Mouse (Mus musculus): ENCODE data around the gene Sppl3.
A peak's percentile ranks its signal among the peaks of the same experiment; 100 is the strongest.

Sppl3 gene

GRCm38 (mm10) chr5:115007768-115008167 lies 3.2 kb upstream of the Sppl3 start:
- H3K36me3 ChIP-seq (ENCODE audit: insufficient read depth, low read length), result no peaks in the 10 kb centered on the region
- no peaks in the 10 kb centered on the region for H3K9me3 ChIP-seq (ENCODE audit: low read length)
- H3K27me3 ChIP-seq (ENCODE audit: insufficient read depth, low read length), result peaks cover 31% of the 10 kb centered on the region
- 0 out of 2 replicates have a peak overlapping the region, but pooled peaks have one; percentile 3 for H3K4me3 ChIP-seq (replicated peaks; ENCODE audit: low read length)
- peaks cover 57% of the 10 kb centered on the region for H3K4me1 ChIP-seq (replicated peaks; ENCODE audit: low read depth, low read length)
- TF ChIP-seq NANOG (IDR thresholded peaks at IDR 0.05; ENCODE audit: borderline replicate concordance, low read length) (no peak), POU5F1 (IDR thresholded peaks at IDR 0.05; ENCODE audit: borderline replicate concordance, low read length) (no peak), CTCF (conservative IDR thresholded peaks at IDR 0.05; ENCODE audit: low read length) (no peak)

- H3K4me3 ChIP-seq (replicated peaks; ENCODE audit: low read length), result 0 out of 2 replicates have a peak overlapping the region, but pooled peaks have one; percentile 3
- H3K27me3 ChIP-seq (ENCODE audit: insufficient read depth, low read length), result peaks cover 27% of the 10 kb centered on the region
- no peaks in the 10 kb centered on the region for H3K9me3 ChIP-seq (ENCODE audit: low read length)
- no peak for TF ChIP-seq CTCF (conservative IDR thresholded peaks at IDR 0.05; ENCODE audit: low read length)
- no peak for TF ChIP-seq POU5F1 (IDR thresholded peaks at IDR 0.05; ENCODE audit: borderline replicate concordance, low read length)
- TF ChIP-seq NANOG (IDR thresholded peaks at IDR 0.05; ENCODE audit: borderline replicate concordance, low read length), result no peak
- H3K36me3 ChIP-seq (ENCODE audit: insufficient read depth, low read length), result peaks cover under 1% of the 10 kb centered on the region
- H3K4me1 ChIP-seq (replicated peaks; ENCODE audit: low read depth, low read length), result peaks cover 63% of the 10 kb centered on the region
These were observed 2.6 kb upstream of the Sppl3 start for GRCm38 (mm10) chr5:115008307-115008706.

GRCm38 (mm10) chr5:115009143-115009542 lies 1.8 kb upstream of the Sppl3 start:
- H3K4me1 ChIP-seq (replicated peaks; ENCODE audit: low read depth, low read length), result peaks cover 66% of the 10 kb centered on the region
- peaks cover 20% of the 10 kb centered on the region for H3K27me3 ChIP-seq (ENCODE audit: insufficient read depth, low read length)
- TF ChIP-seq NANOG (IDR thresholded peaks at IDR 0.05; ENCODE audit: borderline replicate concordance, low read length) (no peak), CTCF (conservative IDR thresholded peaks at IDR 0.05; ENCODE audit: low read length) (no peak), POU5F1 (IDR thresholded peaks at IDR 0.05; ENCODE audit: borderline replicate concordance, low read length) (no peak)
- H3K4me3 ChIP-seq (replicated peaks; ENCODE audit: low read length), result peak overlapping the region; percentile 51
- H3K36me3 ChIP-seq (ENCODE audit: insufficient read depth, low read length), result peaks cover 5% of the 10 kb centered on the region
- no peaks in the 10 kb centered on the region for H3K9me3 ChIP-seq (ENCODE audit: low read length)

GRCm38 (mm10) chr5:115009961-115010360 lies 976 bp upstream of the Sppl3 start:
- Histone ChIP-seq H3K9me3 (ENCODE audit: low read length) (no peaks in the 10 kb centered on the region), H3K4me3 (replicated peaks; ENCODE audit: low read length) (peak overlapping the region; percentile 97), H3K4me1 (replicated peaks; ENCODE audit: low read depth, low read length) (peaks cover 66% of the 10 kb centered on the region), H3K36me3 (ENCODE audit: insufficient read depth, low read length) (peaks cover 9% of the 10 kb centered on the region), H3K27me3 (ENCODE audit: insufficient read depth, low read length) (peaks cover 12% of the 10 kb centered on the region)
- TF ChIP-seq CTCF (conservative IDR thresholded peaks at IDR 0.05; ENCODE audit: low read length) (no peak), POU5F1 (IDR thresholded peaks at IDR 0.05; ENCODE audit: borderline replicate concordance, low read length) (no peak), NANOG (IDR thresholded peaks at IDR 0.05; ENCODE audit: borderline replicate concordance, low read length) (no peak)

DNA sequence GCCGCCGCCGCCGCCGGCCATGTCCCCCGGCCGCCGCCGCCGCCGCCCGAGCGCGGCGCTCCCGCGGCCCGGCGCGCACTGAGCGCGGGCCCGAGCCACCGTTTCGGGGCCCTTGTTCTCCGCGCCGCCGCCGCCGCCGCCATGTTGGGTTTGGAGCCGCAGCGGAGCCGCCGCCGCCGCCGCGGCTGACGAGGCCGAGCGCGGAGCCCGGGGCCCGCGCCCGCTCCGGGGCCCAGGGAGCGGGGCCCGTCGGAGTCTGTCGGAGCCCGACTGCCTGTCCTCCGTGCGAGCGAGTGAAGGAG lies 231 bp downstream of the Sppl3 start:
- Histone ChIP-seq H3K4me1 (replicated peaks; ENCODE audit: low read depth, low read length) (peaks cover 69% of the 10 kb centered on the region), H3K9me3 (ENCODE audit: low read length) (no peaks in the 10 kb centered on the region), H3K27me3 (ENCODE audit: insufficient read depth, low read length) (peaks cover 7% of the 10 kb centered on the region; the same call in 1 of the 2 replicates), H3K4me3 (replicated peaks; ENCODE audit: low read length) (peak overlapping the region; percentile 97), H3K36me3 (ENCODE audit: insufficient read depth, low read length) (peaks cover 14% of the 10 kb centered on the region)
- no peak for TF ChIP-seq POU5F1 (IDR thresholded peaks at IDR 0.05; ENCODE audit: borderline replicate concordance, low read length)
- no peak for TF ChIP-seq NANOG (IDR thresholded peaks at IDR 0.05; ENCODE audit: borderline replicate concordance, low read length)
- no peak for TF ChIP-seq CTCF (conservative IDR thresholded peaks at IDR 0.05; ENCODE audit: low read length)

DNA sequence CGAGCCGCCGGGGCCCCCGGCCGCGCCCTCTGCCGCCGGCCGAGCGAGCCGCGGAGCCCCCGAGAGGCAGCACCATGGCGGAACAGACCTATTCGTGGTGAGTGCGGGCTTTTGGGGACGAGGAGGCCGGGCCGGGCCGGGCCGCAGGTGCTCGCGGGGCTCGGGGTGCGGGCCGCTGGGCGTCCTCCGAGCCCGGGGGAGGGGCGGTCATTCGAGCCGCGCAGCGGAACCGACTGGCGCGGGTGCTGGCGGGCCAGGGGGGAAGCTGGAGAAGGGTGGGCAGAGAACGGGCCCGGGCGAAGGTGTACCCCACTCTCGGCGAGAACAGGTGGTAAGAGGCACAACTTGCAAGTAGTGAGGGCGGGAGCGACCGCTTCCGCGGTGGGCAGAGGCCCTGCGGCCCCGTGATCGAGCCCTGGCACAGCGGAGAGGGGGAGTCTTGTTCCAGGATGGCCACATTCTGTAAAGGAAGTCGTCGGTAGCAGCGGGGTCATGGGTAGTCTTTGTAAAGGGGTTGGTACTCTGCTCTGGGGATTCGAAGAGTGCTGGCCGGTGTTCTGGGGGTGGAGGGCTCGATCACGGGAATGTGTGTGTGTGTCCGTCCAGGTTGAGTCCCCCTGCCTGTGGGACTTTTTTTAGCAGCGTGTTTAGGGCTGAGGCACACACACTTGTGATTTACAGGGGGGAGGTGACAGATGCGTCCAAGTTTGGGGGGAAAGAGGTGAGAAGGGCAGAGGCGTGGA lies 753 bp downstream of the Sppl3 start:
- Histone ChIP-seq H3K9me3 (ENCODE audit: low read length) (no peaks in the 10 kb centered on the region), H3K4me3 (replicated peaks; ENCODE audit: low read length) (peak overlapping the region; percentile 97), H3K4me1 (replicated peaks; ENCODE audit: low read depth, low read length) (peaks cover 72% of the 10 kb centered on the region), H3K36me3 (ENCODE audit: insufficient read depth, low read length) (peaks cover 16% of the 10 kb centered on the region), H3K27me3 (ENCODE audit: insufficient read depth, low read length) (peaks cover 7% of the 10 kb centered on the region; the same call in 1 of the 2 replicates)
- TF ChIP-seq NANOG (IDR thresholded peaks at IDR 0.05; ENCODE audit: borderline replicate concordance, low read length) (no peak), CTCF (conservative IDR thresholded peaks at IDR 0.05; ENCODE audit: low read length) (no peak), POU5F1 (IDR thresholded peaks at IDR 0.05; ENCODE audit: borderline replicate concordance, low read length) (no peak)

DNA sequence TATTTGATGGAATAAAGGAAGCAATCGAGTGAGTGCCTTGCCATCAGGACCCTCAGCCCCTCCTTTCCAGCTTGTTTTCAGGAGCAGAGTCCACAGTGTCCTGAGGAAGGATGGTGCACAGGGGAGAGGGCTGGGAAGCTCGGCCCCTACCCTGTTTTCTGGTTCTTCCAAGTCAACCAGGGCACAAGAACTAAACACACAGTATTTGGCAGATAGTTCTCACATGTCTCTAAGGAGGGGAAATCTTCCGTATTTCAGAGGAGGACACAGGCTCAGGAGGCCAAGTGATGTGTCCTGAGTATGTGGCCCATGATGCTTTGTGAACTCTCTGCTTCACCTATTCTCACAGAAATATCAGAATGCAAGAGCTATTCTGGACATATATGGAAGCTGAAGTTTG lies 2.5 kb downstream of the Sppl3 start:
- Histone ChIP-seq H3K9me3 (ENCODE audit: low read length) (no peaks in the 10 kb centered on the region), H3K4me3 (replicated peaks; ENCODE audit: low read length) (no peak overlapping the region), H3K27me3 (ENCODE audit: insufficient read depth, low read length) (peaks cover 7% of the 10 kb centered on the region; the same call in 1 of the 2 replicates), H3K4me1 (replicated peaks; ENCODE audit: low read depth, low read length) (peaks cover 73% of the 10 kb centered on the region), H3K36me3 (ENCODE audit: insufficient read depth, low read length) (peaks cover 17% of the 10 kb centered on the region)
- no peak for TF ChIP-seq POU5F1 (IDR thresholded peaks at IDR 0.05; ENCODE audit: borderline replicate concordance, low read length)
- TF ChIP-seq CTCF (conservative IDR thresholded peaks at IDR 0.05; ENCODE audit: low read length), result no peak
- TF ChIP-seq NANOG (IDR thresholded peaks at IDR 0.05; ENCODE audit: borderline replicate concordance, low read length), result no peak

DNA sequence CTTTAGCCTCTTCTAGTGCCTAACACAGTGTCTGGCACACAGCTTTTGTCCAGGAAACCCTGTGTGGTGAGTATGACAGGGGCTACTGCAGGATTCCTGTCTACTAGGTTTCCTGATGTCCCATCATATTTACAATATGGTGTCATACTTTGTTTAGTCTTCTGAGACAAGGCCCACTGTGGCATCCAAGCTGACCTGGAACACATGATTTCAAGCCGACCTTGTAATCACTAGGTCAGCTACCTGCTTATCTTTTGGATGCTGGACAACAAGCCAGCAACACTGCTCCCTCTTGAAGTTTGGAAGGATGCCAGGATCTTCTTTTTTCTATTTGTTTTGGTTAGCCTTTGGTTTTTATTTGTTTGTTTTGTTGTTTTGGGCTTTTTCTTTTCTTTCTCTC lies 3.6 kb downstream of the Sppl3 start:
- Histone ChIP-seq H3K36me3 (ENCODE audit: insufficient read depth, low read length) (peaks cover 21% of the 10 kb centered on the region), H3K4me3 (replicated peaks; ENCODE audit: low read length) (0 out of 2 replicates have a peak overlapping the region, but pooled peaks have one; percentile 17), H3K4me1 (replicated peaks; ENCODE audit: low read depth, low read length) (peaks cover 71% of the 10 kb centered on the region), H3K9me3 (ENCODE audit: low read length) (no peaks in the 10 kb centered on the region), H3K27me3 (ENCODE audit: insufficient read depth, low read length) (peaks cover 7% of the 10 kb centered on the region; the same call in 1 of the 2 replicates)
- TF ChIP-seq NANOG (IDR thresholded peaks at IDR 0.05; ENCODE audit: borderline replicate concordance, low read length) (no peak), POU5F1 (IDR thresholded peaks at IDR 0.05; ENCODE audit: borderline replicate concordance, low read length) (no peak), CTCF (conservative IDR thresholded peaks at IDR 0.05; ENCODE audit: low read length) (no peak)
